Mouse (Mus musculus) liver, embryonic 16.5 days (tissue): ENCODE data around the gene Crygb. TPM values are rescaled to one million over a fixed set of nuclear protein-coding genes. Genes with fewer than 3 reads are reported as not detected.

Experiments used
- ATAC-seq: fragments of 200-750 bp; cut with Nextera tagmentation; 2 replicates; pipeline ENCODE4 v1.8.0; 2017; ENCODE audit warnings: low read depth, mild to moderate bottlenecking, moderate number of reproducible peaks, moderate library complexity
- H3K27ac ChIP-seq: fragments of 300-500 bp; sonication (generic); 2 replicates; pipeline ENCODE4 v1.5.1; 2014; ENCODE audit warnings: mild to moderate bottlenecking, low read length
- H3K27me3 ChIP-seq: fragments of 300-500 bp; sonication (generic); 2 replicates; pipeline ENCODE4 v1.6.1; 2014; ENCODE audit warnings: low read depth, low read length, mixed read lengths; ENCODE audit not compliant: control insufficient read depth, insufficient read depth
- H3K36me3 ChIP-seq: fragments of 300-500 bp; sonication (generic); 2 replicates; pipeline ENCODE4 v1.6.1; 2014; ENCODE audit warnings: mild to moderate bottlenecking; ENCODE audit not compliant: control insufficient read depth, insufficient read depth
- H3K4me1 ChIP-seq: fragments of 300-500 bp; sonication (generic); 2 replicates; pipeline ENCODE4 v1.6.1; 2014; ENCODE audit warnings: low read depth, low read length, mixed read lengths; ENCODE audit not compliant: control insufficient read depth
- H3K4me2 ChIP-seq: fragments of 300-500 bp; sonication (generic); 2 replicates; pipeline ENCODE4 v1.6.1; 2014; ENCODE audit warnings: low read depth, low read length, mixed read lengths
- H3K4me3 ChIP-seq: fragments of 300-500 bp; sonication (generic); 2 replicates; pipeline ENCODE4 v1.5.1; 2014; ENCODE audit warnings: low read depth, mild to moderate bottlenecking, low read length
- H3K9ac ChIP-seq: fragments of 300-500 bp; sonication (generic); 2 replicates; pipeline ENCODE4 v1.6.1; 2014; ENCODE audit warnings: low read depth, low read length
- H3K9me3 ChIP-seq: fragments of 300-500 bp; sonication (generic); replicated peaks from 2 replicates; pipeline ENCODE4 v1.6.1; 2016; ENCODE audit warnings: low read length; ENCODE audit not compliant: control insufficient read depth
- polyA plus RNA-seq: library from polyadenylated mRNA; unstranded; fragments of >200 nt; fragmentation: Nextera tagmentation; extraction: Ambion mirVana; gene quantifications from 2 replicates; pipeline ENCODE4 v1.2.1, GENCODE M21; 2015

The Crygb gene
- polyA plus RNA-seq, 1 experiment from 2014 or later: not detected

- Histone ChIP-seq H3K4me2 (no peak within 1 kb of the TSS), H3K4me1 (no peaks in the 10 kb centered on the region), H3K4me3 (no peak within 1 kb of the TSS), H3K9ac (no peak within 1 kb of the TSS), H3K27me3 (no peaks in the 10 kb centered on the region), H3K27ac (no peak within 1 kb of the TSS), H3K9me3 (no peaks in the 10 kb centered on the region), H3K36me3 (no peaks in the 10 kb centered on the region)
- ATAC-seq: no peak
Measured at GRCm38 (mm10) chr1:65032641-65033040, 49.4 kb downstream of the Crygb start, which contains the start of gene Akr1cl. Gene Akr1cl (minus strand): TSS chr1:65032759.

Other genes with a start within 250 kb of the Crygb start
- 2.0 and 2.5 TPM in 2 replicates for gene Plekhm3, start 125.5 kb downstream of the Crygb start, polyA plus RNA-seq
- gene Akr1cl, start 49.5 kb downstream of the Crygb start, polyA plus RNA-seq: 0.09 and 0.25 TPM in 2 replicates
- not detected in 2 replicates for gene Cryge, start 31.1 kb downstream of the Crygb start, polyA plus RNA-seq
- not detected in 2 replicates for gene Crygd, start 18.8 kb downstream of the Crygb start, polyA plus RNA-seq
- gene Crygc, start 8.6 kb downstream of the Crygb start, polyA plus RNA-seq: not detected in 2 replicates
- gene Cryga, start 21.1 kb upstream of the Crygb start, polyA plus RNA-seq: not detected in 2 replicates
- gene Gm28845, start 37.3 kb upstream of the Crygb start, polyA plus RNA-seq: not detected in 2 replicates
- gene D630023F18Rik, start 40.9 kb upstream of the Crygb start, polyA plus RNA-seq: 0.13 and 0.48 TPM in 2 replicates
- gene Idh1, start 104.2 kb upstream of the Crygb start, polyA plus RNA-seq: 136 and 151 TPM in 2 replicates
- 3.5 and 3.7 TPM in 2 replicates for gene Pikfyve, start 104.4 kb upstream of the Crygb start, polyA plus RNA-seq
- gene Pth2r, start 199.8 kb upstream of the Crygb start, polyA plus RNA-seq: not detected in 2 replicates